Mouse (Mus musculus): ENCODE results near the gene A630010A05Rik.
"Not testable (repeated sequence)": the region's sequence is repeated elsewhere in the genome, so short reads cannot be mapped to it uniquely, and the experiment has no call there.

Gene A630010A05Rik
- long read RNA-seq, experiment 1, result 0 reads
- long read RNA-seq, experiment 2, result 0 reads

- intact Hi-C loops (cut with DNase I), result no loop called here
These were observed at the start of gene A630010A05Rik for GRCm38 (mm10) chr16:14562017-14562416. Gene A630010A05Rik (plus strand): TSS chr16:14562317.

- intact Hi-C loops (cut with DNase I), result no loop called here
These were observed 26.4 kb upstream of the A630010A05Rik start for GRCm38 (mm10) chr16:14535766-14536165.

GRCm38 (mm10) chr16:14557191-14557590 is 4.9 kb upstream of the A630010A05Rik start:
- intact Hi-C loops (cut with DNase I), result not testable (repeated sequence)

All from adrenal gland (tissue).